Mouse (Mus musculus) frontal cortex, postnatal 25 days (tissue): Measurements from ENCODE around the gene Mrnip.

Experiments used
- DNase-seq, 2 experiments: peaks; one replicate each; pipeline ENCODE4 v3.0.0; 2022; ENCODE audit warnings: low spot score in 2 of 2

The Mrnip gene

GRCm38 (mm10) chr11:50225611-50226378, 51.6 kb downstream of the Mrnip start:
- DNase-seq = no peak

- DNase-seq = no peak
These were observed 52.2 kb downstream of the Mrnip start for GRCm38 (mm10) chr11:50226406-50226805.

GRCm38 (mm10) chr11:50227226-50227625, 53.0 kb downstream of the Mrnip start:
- DNase-seq = no peak

GRCm38 (mm10) chr11:50227736-50228135, 53.5 kb downstream of the Mrnip start:
- no peak for DNase-seq

- no peak for DNase-seq
These were observed 54.5 kb downstream of the Mrnip start for GRCm38 (mm10) chr11:50228772-50229171.

GRCm38 (mm10) chr11:50229252-50229910, 55.1 kb downstream of the Mrnip start:
- no peak for DNase-seq

GRCm38 (mm10) chr11:50230481-50231304, 56.4 kb downstream of the Mrnip start:
- DNase-seq = no peak

- peak in 1 of 2 experiments; percentile 56 for DNase-seq
These were observed 57.2 kb downstream of the Mrnip start for GRCm38 (mm10) chr11:50231411-50231810.

- no peak for DNase-seq
These were observed 58.8 kb downstream of the Mrnip start for GRCm38 (mm10) chr11:50233022-50233421.

GRCm38 (mm10) chr11:50233993-50234392, 59.7 kb downstream of the Mrnip start:
- DNase-seq = no peak

- no peak for DNase-seq
These were observed 60.4 kb downstream of the Mrnip start for GRCm38 (mm10) chr11:50234606-50235005.

- peak; percentile 55 to 62 for DNase-seq
These were observed 62.3 kb downstream of the Mrnip start for GRCm38 (mm10) chr11:50236540-50236936.

GRCm38 (mm10) chr11:50236937-50237835, 62.9 kb downstream of the Mrnip start:
- DNase-seq = no peak

- DNase-seq = no peak
These were observed 64.1 kb downstream of the Mrnip start, which contains the start of gene Ltc4s for GRCm38 (mm10) chr11:50238324-50238723. Gene Ltc4s, minus strand, starts transcription at chr11:50238616.

- no peak for DNase-seq
These were observed 64.9 kb downstream of the Mrnip start for GRCm38 (mm10) chr11:50238821-50239791.

GRCm38 (mm10) chr11:50240235-50240911, 66.1 kb downstream of the Mrnip start:
- DNase-seq = no peak

GRCm38 (mm10) chr11:50243926-50244325, 69.7 kb downstream of the Mrnip start:
- DNase-seq = no peak

GRCm38 (mm10) chr11:50245269-50245668, 71.0 kb downstream of the Mrnip start:
- no peak for DNase-seq

GRCm38 (mm10) chr11:50248473-50249171, 74.4 kb downstream of the Mrnip start:
- DNase-seq = no peak
